Mouse (Mus musculus): ENCODE results near the gene Stab2. TPM values are rescaled to one million over a fixed set of nuclear protein-coding genes. Genes with fewer than 3 reads are reported as not detected.

The Stab2 gene
- polyA plus RNA-seq, 1 experiment from 2014 or later = 25.4 TPM

- Histone ChIP-seq H3K9me3 (replicated peaks; ENCODE audit: control insufficient read depth, low read length) (no peaks in the 10 kb centered on the region; the same call in 1 of the 2 replicates), H3K9ac (ENCODE audit: low read depth, low read length) (no peak overlapping the region), H3K4me3 (ENCODE audit: low read depth, low read length) (no peak overlapping the region), H3K27me3 (ENCODE audit: control insufficient read depth, insufficient read depth, low read depth, low read length) (peaks cover 4% of the 10 kb centered on the region), H3K36me3 (ENCODE audit: control insufficient read depth, insufficient read depth) (no peaks in the 10 kb centered on the region), H3K4me1 (ENCODE audit: control insufficient read depth, low read depth, low read length) (no peaks in the 10 kb centered on the region), H3K4me2 (ENCODE audit: low read depth, low read length) (no peak overlapping the region), H3K27ac (ENCODE audit: low read length) (no peak overlapping the region)
- ATAC-seq (ENCODE audit: low read depth) = no peak
- 60% methylated on average over 6 of the region's 6 CpGs for WGBS (ENCODE audit: insufficient replicate concordance)
Observed at GRCm38 (mm10) chr10:86862496-86862895, 145.3 kb downstream of the Stab2 start.

GRCm38 (mm10) chr10:86860396-86860795 is 147.4 kb downstream of the Stab2 start:
- H3K9ac ChIP-seq (ENCODE audit: low read depth, low read length) = no peak overlapping the region
- no peak overlapping the region for H3K4me2 ChIP-seq (ENCODE audit: low read depth, low read length)
- 57% methylated on average over 4 of the region's 4 CpGs for WGBS (ENCODE audit: insufficient replicate concordance)
- ATAC-seq (ENCODE audit: low read depth) = no peak
- H3K9me3 ChIP-seq (replicated peaks; ENCODE audit: control insufficient read depth, low read length) = no peaks in the 10 kb centered on the region; the same call in 1 of the 2 replicates
- peaks cover 4% of the 10 kb centered on the region for H3K27me3 ChIP-seq (ENCODE audit: control insufficient read depth, insufficient read depth, low read depth, low read length)
- no peaks in the 10 kb centered on the region for H3K4me1 ChIP-seq (ENCODE audit: control insufficient read depth, low read depth, low read length)
- H3K36me3 ChIP-seq (ENCODE audit: control insufficient read depth, insufficient read depth) = no peaks in the 10 kb centered on the region
- H3K4me3 ChIP-seq (ENCODE audit: low read depth, low read length) = no peak overlapping the region
- H3K27ac ChIP-seq (ENCODE audit: low read length) = no peak overlapping the region

GRCm38 (mm10) chr10:86853433-86853832 is 154.4 kb downstream of the Stab2 start:
- Histone ChIP-seq H3K4me3 (ENCODE audit: low read depth, low read length) (no peak overlapping the region), H3K4me1 (ENCODE audit: control insufficient read depth, low read depth, low read length) (no peaks in the 10 kb centered on the region), H3K27ac (ENCODE audit: low read length) (no peak overlapping the region), H3K4me2 (ENCODE audit: low read depth, low read length) (no peak overlapping the region), H3K9me3 (replicated peaks; ENCODE audit: control insufficient read depth, low read length) (no peaks in the 10 kb centered on the region), H3K9ac (ENCODE audit: low read depth, low read length) (no peak overlapping the region), H3K27me3 (ENCODE audit: control insufficient read depth, insufficient read depth, low read depth, low read length) (peaks cover 10% of the 10 kb centered on the region), H3K36me3 (ENCODE audit: control insufficient read depth, insufficient read depth) (no peaks in the 10 kb centered on the region)
- WGBS (ENCODE audit: insufficient replicate concordance) = 63% methylated on average over 3 of the region's 3 CpGs
- ATAC-seq (ENCODE audit: low read depth) = no peak

- H3K9ac ChIP-seq (ENCODE audit: low read depth, low read length) = no peak overlapping the region
Observed at GRCm38 (mm10) chr10:86852160-86852559, 155.7 kb downstream of the Stab2 start.

GRCm38 (mm10) chr10:86849508-86849907 is 158.3 kb downstream of the Stab2 start:
- no peaks in the 10 kb centered on the region; the same call in 1 of the 2 replicates for H3K4me1 ChIP-seq (ENCODE audit: control insufficient read depth, low read depth, low read length)
- H3K4me2 ChIP-seq (ENCODE audit: low read depth, low read length) = no peak overlapping the region
- peaks cover 10% of the 10 kb centered on the region for H3K27me3 ChIP-seq (ENCODE audit: control insufficient read depth, insufficient read depth, low read depth, low read length)
- no peaks in the 10 kb centered on the region for H3K9me3 ChIP-seq (replicated peaks; ENCODE audit: control insufficient read depth, low read length)
- H3K9ac ChIP-seq (ENCODE audit: low read depth, low read length) = no peak overlapping the region
- no peak overlapping the region for H3K4me3 ChIP-seq (ENCODE audit: low read depth, low read length)
- H3K36me3 ChIP-seq (ENCODE audit: control insufficient read depth, insufficient read depth) = no peaks in the 10 kb centered on the region
- 53% methylated on average over 4 of the region's 4 CpGs for WGBS (ENCODE audit: insufficient replicate concordance)
- no peak overlapping the region for H3K27ac ChIP-seq (ENCODE audit: low read length)
- ATAC-seq (ENCODE audit: low read depth) = no peak

More at GRCm38 (mm10) chr10:86852160-86852559, 155.7 kb downstream of the Stab2 start:
- Histone ChIP-seq H3K36me3 (ENCODE audit: control insufficient read depth, insufficient read depth) (no peaks in the 10 kb centered on the region), H3K27ac (ENCODE audit: low read length) (no peak overlapping the region), H3K4me3 (ENCODE audit: low read depth, low read length) (no peak overlapping the region), H3K27me3 (ENCODE audit: control insufficient read depth, insufficient read depth, low read depth, low read length) (peaks cover 10% of the 10 kb centered on the region), H3K9me3 (replicated peaks; ENCODE audit: control insufficient read depth, low read length) (no peaks in the 10 kb centered on the region), H3K4me1 (ENCODE audit: control insufficient read depth, low read depth, low read length) (no peaks in the 10 kb centered on the region; the same call in 1 of the 2 replicates), H3K4me2 (ENCODE audit: low read depth, low read length) (no peak overlapping the region)
- ATAC-seq (ENCODE audit: low read depth) = no peak
- WGBS (ENCODE audit: insufficient replicate concordance) = 68% methylated on average over 6 of the region's 6 CpGs

- H3K4me1 ChIP-seq (ENCODE audit: control insufficient read depth, low read depth, low read length) = no peaks in the 10 kb centered on the region; the same call in 1 of the 2 replicates
- no peak for ATAC-seq (ENCODE audit: low read depth)
- H3K4me2 ChIP-seq (ENCODE audit: low read depth, low read length) = no peak overlapping the region
- H3K4me3 ChIP-seq (ENCODE audit: low read depth, low read length) = no peak overlapping the region
- peaks cover 10% of the 10 kb centered on the region for H3K27me3 ChIP-seq (ENCODE audit: control insufficient read depth, insufficient read depth, low read depth, low read length)
- no peak overlapping the region for H3K9ac ChIP-seq (ENCODE audit: low read depth, low read length)
- no peaks in the 10 kb centered on the region for H3K36me3 ChIP-seq (ENCODE audit: control insufficient read depth, insufficient read depth)
- 69% methylated on average over 4 of the region's 4 CpGs for WGBS (ENCODE audit: insufficient replicate concordance)
- H3K9me3 ChIP-seq (replicated peaks; ENCODE audit: control insufficient read depth, low read length) = no peaks in the 10 kb centered on the region
- no peak overlapping the region for H3K27ac ChIP-seq (ENCODE audit: low read length)
Observed at GRCm38 (mm10) chr10:86849087-86849486, 158.7 kb downstream of the Stab2 start.

- H3K36me3 ChIP-seq (ENCODE audit: control insufficient read depth, insufficient read depth) = no peaks in the 10 kb centered on the region
- ATAC-seq (ENCODE audit: low read depth) = peak; percentile 67
- H3K4me1 ChIP-seq (ENCODE audit: control insufficient read depth, low read depth, low read length) = no peaks in the 10 kb centered on the region; the same call in 1 of the 2 replicates
- H3K9ac ChIP-seq (ENCODE audit: low read depth, low read length) = no peak overlapping the region
- WGBS (ENCODE audit: insufficient replicate concordance) = 58% methylated on average over 9 of the region's 9 CpGs
- H3K4me3 ChIP-seq (ENCODE audit: low read depth, low read length) = no peak overlapping the region
- no peak overlapping the region for H3K27ac ChIP-seq (ENCODE audit: low read length)
- H3K4me2 ChIP-seq (ENCODE audit: low read depth, low read length) = no peak overlapping the region
- H3K27me3 ChIP-seq (ENCODE audit: control insufficient read depth, insufficient read depth, low read depth, low read length) = peaks cover 10% of the 10 kb centered on the region
- no peaks in the 10 kb centered on the region for H3K9me3 ChIP-seq (replicated peaks; ENCODE audit: control insufficient read depth, low read length)
Observed at GRCm38 (mm10) chr10:86846926-86847467, 160.8 kb downstream of the Stab2 start.

- Histone ChIP-seq H3K4me2 (ENCODE audit: low read depth, low read length) (no peak overlapping the region), H3K9ac (ENCODE audit: low read depth, low read length) (no peak overlapping the region), H3K36me3 (ENCODE audit: control insufficient read depth, insufficient read depth) (no peaks in the 10 kb centered on the region), H3K4me1 (ENCODE audit: control insufficient read depth, low read depth, low read length) (no peaks in the 10 kb centered on the region; the same call in 1 of the 2 replicates), H3K9me3 (replicated peaks; ENCODE audit: control insufficient read depth, low read length) (no peaks in the 10 kb centered on the region), H3K27ac (ENCODE audit: low read length) (no peak overlapping the region), H3K4me3 (ENCODE audit: low read depth, low read length) (no peak overlapping the region), H3K27me3 (ENCODE audit: control insufficient read depth, insufficient read depth, low read depth, low read length) (peaks cover 3% of the 10 kb centered on the region; the same call in 1 of the 2 replicates)
- no peak for ATAC-seq (ENCODE audit: low read depth)
- 68% methylated on average over 5 of the region's 5 CpGs for WGBS (ENCODE audit: insufficient replicate concordance)
Observed at GRCm38 (mm10) chr10:86842659-86843058, 165.2 kb downstream of the Stab2 start.

GRCm38 (mm10) chr10:86838827-86839226 is 169.0 kb downstream of the Stab2 start:
- H3K4me1 ChIP-seq (ENCODE audit: control insufficient read depth, low read depth, low read length) = no peaks in the 10 kb centered on the region
- 73% methylated on average over 6 of the region's 6 CpGs for WGBS (ENCODE audit: insufficient replicate concordance)

More at GRCm38 (mm10) chr10:86838827-86839226, 169.0 kb downstream of the Stab2 start:
- H3K9ac ChIP-seq (ENCODE audit: low read depth, low read length) = no peak overlapping the region
- H3K4me2 ChIP-seq (ENCODE audit: low read depth, low read length) = no peak overlapping the region
- no peak overlapping the region for H3K4me3 ChIP-seq (ENCODE audit: low read depth, low read length)
- H3K27me3 ChIP-seq (ENCODE audit: control insufficient read depth, insufficient read depth, low read depth, low read length) = peaks cover 3% of the 10 kb centered on the region; the same call in 1 of the 2 replicates
- no peaks in the 10 kb centered on the region for H3K9me3 ChIP-seq (replicated peaks; ENCODE audit: control insufficient read depth, low read length)
- no peak overlapping the region for H3K27ac ChIP-seq (ENCODE audit: low read length)
- no peaks in the 10 kb centered on the region for H3K36me3 ChIP-seq (ENCODE audit: control insufficient read depth, insufficient read depth)
- ATAC-seq (ENCODE audit: low read depth) = no peak

All from liver, embryonic 16.5 days (tissue).